Mouse (Mus musculus) retina, embryonic 14.5 days (tissue): ENCODE data around the gene Mb.
A peak's percentile ranks its signal among the peaks of the same experiment; 100 is the strongest.

Source experiments
- DNase-seq: peaks from one replicate; pipeline ENCODE4 v3.0.0-alpha.2; 2015; ENCODE audit warnings: low spot score

The Mb gene

DNA sequence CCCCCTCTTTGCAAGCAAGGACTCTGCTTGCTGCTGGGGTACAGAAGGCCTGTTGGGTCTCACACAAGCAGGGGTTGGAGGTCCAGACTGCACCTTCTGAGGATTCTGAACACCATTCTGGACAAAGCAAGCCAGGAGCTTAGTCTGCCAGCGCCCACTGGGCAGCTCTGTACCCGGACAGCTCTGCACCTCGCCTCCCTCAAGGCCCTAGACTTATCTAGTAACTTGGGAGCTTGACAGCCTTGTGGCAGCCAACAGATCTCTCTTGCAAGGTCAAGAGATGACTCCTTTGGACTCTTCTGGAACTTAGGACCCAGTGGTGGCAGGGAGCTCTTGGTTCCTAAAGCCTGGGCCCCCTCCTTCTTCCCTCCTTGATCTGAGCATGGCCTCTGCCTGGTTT, 23.4 kb downstream of the Mb start:
- DNase-seq: no peak

- no peak for DNase-seq
Observed at GRCm38 (mm10) chr15:77025884-77026583, 24.4 kb downstream of the Mb start.

- no peak for DNase-seq
Observed at GRCm38 (mm10) chr15:77022401-77022957, 28.0 kb downstream of the Mb start.

DNA sequence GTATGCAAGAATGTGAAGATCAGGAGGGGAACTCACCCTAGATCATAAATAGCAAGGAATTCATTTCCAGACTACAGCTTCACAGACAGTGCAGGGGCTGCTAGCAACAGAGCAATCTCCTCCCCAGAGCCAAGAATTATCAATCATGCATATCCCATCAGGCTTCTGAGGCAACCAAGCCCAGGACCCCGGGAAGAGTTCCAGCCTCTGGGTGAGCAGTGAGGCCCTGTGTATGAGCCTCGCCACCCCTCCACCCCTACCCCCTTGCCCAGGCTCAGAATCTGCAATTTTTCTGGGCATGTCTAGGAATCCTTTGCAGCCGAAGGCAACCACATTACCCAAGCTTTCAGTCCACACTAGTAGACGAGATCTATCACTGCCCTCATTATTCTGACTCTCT, 28.6 kb downstream of the Mb start:
- DNase-seq: no peak

DNA sequence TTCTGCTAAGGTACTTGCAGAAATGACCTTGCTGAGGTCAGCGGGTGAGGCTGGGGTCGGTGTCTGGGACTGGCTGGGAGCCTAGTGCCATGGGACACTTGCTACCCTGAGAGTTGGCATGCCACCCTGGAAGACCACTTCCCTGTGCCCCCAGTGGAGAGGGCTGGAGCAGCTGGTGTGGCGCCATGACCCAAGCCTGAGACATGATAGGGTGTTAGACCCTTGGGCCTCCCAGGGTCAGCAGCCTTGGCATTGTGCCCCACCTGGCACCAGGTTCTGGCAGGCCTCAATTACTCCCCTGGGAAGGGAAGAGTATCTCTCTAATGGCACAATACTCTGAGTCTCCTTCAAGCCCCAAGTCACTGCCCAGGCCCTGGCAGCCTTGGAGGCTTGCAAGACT, 29.4 kb downstream of the Mb start:
- no peak for DNase-seq

DNA sequence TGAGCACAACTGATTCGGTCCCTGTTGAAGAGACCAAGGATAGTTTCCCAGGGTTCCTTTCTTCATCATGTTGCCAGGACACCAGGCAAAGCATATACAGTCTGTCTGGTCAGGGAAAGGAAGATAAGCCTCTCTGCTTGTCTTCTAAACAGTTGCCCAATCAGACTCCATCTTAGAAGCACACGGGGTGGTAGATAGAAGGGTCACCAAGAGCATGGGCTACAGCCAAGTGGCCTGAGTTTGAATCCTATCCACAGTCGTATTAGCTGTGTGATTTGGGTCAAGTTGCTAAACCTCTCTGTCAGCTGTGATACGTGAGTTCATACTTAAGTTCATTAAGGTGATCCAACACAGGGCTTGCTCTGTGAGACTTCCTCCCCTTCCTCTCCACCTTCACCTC, 30.3 kb downstream of the Mb start:
- no peak for DNase-seq

DNA sequence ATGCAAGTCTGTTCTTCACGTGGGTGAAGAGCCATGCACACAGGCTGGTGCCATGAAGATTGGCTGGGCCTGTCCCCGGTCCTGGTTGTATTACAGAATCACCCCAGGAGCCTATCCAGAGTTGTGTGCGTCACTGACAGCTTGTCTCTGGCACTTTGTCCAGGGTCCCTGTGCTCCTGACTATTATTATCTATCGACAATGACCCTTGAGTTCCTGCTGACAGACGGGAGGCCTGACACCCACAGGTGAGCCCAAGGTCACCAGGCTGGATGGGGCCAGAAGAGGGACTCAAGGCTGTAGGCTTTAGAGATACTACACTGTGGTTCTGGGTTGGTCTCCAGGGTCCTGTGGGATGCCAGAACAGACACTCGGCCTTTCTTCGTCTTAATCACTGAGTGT, 30.9 kb downstream of the Mb start:
- DNase-seq: no peak

DNA sequence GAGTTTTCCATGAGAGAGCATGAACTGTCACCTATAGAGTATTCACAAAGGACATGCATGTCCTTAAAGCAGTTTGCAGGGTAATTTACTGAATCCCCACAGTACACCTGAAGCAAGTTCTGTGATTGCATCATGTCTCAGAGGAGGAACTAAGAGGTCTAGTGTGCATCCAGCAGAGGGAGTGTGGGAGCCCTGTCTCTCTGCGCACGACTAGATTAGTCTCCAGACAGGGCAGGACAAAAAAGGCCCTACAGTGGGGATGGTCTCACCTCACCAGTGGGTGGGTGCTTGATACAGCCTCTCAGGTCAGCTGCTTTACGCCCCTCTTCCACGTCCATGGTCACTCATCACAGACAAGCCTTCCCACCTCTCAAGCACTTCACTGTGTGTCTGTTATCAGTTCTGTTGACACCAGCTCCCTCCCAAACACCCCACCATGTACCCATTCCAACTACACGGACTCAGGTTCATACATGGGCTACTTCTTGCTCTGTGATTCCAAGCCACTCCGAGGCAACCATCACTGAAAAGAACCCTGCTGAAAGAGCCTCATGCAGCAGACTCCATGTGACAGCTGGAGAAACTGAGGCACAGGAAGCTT, 31.6 kb downstream of the Mb start:
- DNase-seq: no peak

- no peak for DNase-seq
Observed at GRCm38 (mm10) chr15:77017897-77018296, 32.6 kb downstream of the Mb start.

DNA sequence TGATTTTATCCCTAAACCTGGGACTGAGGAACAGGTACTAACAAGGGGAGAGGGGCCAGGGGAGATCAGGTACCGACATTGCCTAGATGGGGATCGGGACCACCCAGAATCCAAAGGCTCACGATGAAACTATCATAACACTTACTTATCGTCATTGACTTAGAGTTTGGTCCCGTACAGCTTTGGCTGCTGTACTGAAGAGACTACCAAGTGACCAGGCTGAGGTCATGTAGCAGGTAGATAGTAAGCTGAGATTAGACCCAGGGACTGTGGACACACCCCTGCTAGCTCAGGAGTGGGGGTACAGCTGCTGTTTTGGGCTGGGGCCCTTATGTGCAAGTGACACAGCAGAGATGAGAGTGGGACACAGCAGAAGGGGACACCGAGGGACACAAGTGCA, 34.0 kb downstream of the Mb start:
- no peak for DNase-seq

DNA sequence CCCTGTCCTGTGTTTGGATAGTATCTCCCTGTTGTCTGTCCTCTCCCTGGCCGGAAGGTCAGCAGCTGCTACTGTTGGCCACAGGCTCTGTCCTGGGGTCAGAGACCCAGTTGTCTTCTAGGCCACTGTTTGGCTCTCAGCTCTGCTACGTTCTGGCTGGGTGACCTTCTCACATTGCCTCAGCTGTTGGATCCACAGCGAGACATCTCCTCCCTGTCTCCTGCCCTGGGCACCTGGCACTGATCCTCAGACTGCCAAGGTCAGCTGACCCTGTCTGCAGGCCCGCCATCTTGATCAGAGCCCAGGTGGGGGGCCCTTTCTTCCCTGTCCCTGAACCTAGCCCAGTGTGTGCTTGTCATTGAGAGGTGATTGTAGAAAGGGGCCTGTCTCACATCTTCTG, 35.5 kb downstream of the Mb start:
- DNase-seq: no peak

DNA sequence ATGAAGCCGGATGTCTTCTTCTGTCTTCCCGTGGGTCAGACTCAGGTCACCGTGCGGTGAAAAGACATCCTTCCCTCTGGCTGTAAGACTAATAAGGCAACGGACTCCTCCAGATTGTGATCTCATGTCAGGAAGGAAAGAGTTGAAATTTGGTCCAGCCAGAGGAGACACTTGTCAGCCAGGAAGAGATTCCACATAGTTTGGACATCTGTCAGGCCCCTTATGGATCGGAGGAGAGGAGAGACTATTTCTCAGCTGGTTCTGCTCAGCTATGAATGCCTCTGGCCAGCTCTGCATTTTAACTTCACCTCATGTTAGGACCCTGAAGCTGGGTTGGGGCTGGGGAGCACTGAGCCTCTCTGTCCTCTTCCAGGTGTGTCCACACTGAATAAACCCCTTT, 36.0 kb downstream of the Mb start:
- DNase-seq: no peak

- no peak for DNase-seq
Observed at GRCm38 (mm10) chr15:77013753-77014241, 36.7 kb downstream of the Mb start.

DNA sequence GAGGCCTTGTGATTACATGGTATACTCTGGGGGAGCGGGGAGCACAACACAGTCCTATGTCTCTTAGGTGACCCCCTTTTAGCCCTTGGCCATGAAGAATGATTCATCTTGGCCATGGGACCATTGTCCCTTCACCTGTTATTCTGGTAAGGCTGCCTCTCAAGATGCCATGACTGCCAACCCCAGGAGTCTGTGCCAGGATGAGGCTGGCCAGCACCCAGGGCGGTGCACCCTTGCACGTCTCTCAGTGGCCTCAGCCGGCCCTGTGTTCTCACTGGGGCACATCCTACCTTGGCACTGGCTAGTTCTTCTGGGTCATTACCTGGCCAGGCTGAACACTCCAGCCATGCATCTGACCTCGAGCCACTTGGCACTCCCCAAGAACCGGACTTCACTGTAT, 41.6 kb downstream of the Mb start:
- DNase-seq: no peak

GRCm38 (mm10) chr15:77003868-77004215, 46.6 kb downstream of the Mb start:
- peak; percentile 76 for DNase-seq

DNA sequence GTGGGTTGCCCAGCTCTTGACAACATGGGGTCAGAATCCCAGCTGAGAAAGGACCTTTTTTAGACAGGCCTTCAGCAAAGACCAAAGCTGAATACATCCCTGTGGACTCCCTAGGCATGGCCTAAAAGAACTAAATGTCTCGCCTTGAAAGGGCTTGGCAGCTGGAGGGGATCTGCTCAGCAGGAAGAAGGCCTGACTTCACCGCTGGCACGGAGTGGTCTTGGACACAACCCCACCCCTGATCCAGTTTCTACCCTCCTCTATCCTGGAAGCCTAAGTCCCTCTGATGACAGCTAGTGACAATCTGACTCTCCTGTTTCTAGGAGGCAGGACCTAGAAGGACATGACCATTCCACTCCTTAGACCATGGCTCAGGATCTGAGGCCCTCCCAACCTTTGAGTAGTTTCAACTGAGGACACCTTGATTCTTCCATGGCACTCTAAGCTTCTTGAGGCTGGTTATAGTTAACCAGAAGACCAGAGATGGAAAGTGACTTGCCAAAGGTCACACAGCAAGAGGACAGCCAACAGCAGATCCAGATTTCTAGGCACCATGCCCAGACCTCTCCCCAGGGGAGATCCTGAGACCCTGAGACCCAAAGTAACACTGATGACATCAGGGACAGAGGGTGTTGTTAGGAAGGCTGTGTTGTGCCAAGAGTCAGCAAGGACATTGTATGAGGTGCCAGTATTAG, 47.1 kb downstream of the Mb start:
- no peak for DNase-seq

- no peak for DNase-seq
Observed at GRCm38 (mm10) chr15:76998878-76999588, 51.4 kb downstream of the Mb start.

- no peak for DNase-seq
Observed at GRCm38 (mm10) chr15:76998048-76998447, 52.4 kb downstream of the Mb start.

DNA sequence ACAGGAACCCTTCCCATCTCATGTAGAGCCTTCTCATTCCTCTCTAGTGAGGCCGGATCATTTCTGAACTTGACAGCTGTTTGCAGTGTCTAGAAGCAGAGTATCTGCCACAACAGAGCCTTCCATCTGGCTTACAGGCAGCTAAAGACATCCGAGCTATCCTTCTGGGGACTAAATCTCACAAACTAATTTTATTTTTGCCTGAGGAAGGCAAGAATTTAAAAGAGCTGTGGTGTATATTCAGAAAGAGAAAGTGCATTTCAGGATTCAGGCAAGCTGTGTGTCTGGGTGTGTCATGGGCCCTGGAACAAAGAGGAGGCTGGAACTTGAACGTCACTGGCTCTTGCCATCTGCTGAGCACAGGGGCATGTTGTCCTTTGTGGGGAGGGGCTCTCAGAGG, 56.1 kb downstream of the Mb start:
- no peak for DNase-seq

GRCm38 (mm10) chr15:76987542-76988094, 62.9 kb downstream of the Mb start:
- peak; percentile 54 for DNase-seq

GRCm38 (mm10) chr15:76987137-76987536, 63.3 kb downstream of the Mb start:
- no peak for DNase-seq

GRCm38 (mm10) chr15:76982745-76983144, 67.7 kb downstream of the Mb start:
- DNase-seq: peak; percentile 46
